Mouse (Mus musculus) layer of hippocampus, adult 11-12 months (tissue): ENCODE data around the gene Fam169b.

Source experiments
- DNase-seq: peaks from one replicate; pipeline ENCODE4 v3.0.0; 2022; ENCODE audit warnings: low spot score

Gene Fam169b

GRCm38 (mm10) chr7:68273515-68273914 lies at the start of gene Fam169b:
Fam169b (plus strand) TSS chr7:68273839.
- no peak for DNase-seq

DNA sequence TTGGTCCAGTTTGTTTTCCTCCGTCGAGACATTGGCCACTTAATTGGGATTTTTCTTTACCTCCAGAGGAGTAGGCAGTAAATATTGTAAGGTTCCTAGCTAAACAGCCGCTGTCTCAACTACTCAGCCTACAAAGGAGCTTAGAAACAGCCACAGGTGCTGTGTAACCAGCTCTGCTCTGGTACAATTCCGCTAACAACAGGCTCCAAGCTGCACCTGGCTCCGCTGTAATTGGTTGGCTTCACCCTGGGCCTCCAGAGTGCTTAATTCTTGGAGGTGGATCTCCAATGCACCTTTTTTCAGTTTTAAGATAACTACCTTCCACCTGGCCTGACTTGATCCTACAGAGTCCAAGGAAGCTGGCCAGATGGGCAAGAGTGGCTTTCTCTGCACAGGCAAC lies 49.6 kb upstream of the Fam169b start:
- DNase-seq, result no peak

DNA sequence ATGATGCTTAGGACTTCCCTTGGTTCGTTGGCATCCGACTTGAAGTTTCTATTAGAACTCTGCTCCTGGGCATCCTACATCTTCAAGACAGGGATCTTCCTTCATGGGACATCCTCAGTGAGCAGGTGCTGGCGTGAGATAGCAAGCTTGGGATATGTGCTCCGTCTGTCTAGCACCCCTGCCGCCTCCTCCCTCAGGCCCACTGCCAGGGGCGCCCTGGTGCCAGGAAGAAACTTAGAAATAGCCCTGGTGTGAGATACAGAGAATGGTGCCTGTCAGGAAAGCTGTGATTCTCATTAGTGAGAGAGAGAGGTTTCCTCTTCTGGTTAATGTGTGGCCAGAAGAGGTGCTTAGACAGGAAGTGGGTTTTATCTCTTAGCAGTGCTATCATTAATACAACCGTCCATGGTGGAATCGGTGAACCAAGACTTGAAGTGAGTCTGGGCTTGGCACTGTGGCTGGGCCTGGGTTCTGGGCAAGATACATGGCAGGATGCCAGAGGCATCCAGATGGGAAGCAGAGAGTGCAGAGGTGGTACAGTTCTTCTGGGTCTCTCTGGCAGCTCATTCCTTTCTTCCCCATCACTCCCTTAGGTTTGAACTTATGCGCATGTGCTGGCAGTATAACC lies 48.1 kb upstream of the Fam169b start:
- no peak for DNase-seq

DNA sequence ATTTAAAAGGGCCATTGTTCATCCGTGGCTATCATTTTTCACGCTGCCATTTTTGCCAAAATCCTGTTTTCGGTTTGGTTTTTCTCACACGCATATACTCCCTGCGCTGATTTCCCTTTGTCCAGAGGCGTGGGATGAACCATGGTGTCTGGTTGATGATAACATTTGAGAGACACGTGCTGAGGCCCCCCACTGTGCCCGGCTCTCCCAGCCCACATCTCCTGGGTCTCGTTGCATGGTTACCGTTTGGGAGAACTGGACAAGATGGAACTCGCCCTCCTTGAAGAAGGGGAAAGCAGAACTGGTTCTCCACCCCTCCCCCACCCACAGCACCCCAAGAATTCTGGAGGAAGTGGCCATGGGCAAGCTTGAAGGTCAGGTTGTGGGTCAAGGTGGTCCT lies 46.6 kb upstream of the Fam169b start:
- DNase-seq, result no peak

GRCm38 (mm10) chr7:68227621-68228020 lies 46.0 kb upstream of the Fam169b start:
- no peak for DNase-seq

- no peak for DNase-seq
Measured at GRCm38 (mm10) chr7:68228491-68228890, 45.1 kb upstream of the Fam169b start.

DNA sequence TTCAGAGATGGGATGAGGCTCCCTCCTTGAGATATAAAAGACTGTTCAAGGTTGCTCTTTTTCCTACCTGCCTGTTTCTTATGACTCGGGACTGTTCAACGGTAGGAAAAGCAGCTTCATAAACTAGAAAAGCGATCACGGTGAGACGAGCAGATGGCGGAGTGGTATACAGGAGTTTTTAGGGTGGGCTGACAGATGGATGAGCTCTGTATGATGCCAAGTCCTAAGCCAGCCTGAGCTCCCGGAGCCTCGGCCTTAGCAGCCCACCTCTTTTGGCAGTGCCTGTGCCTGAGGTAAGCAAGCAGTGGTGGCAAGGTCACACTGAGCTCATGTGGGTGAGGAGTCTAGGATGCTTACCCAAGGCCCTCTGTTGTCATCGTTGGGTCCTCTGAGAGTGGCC lies 42.8 kb upstream of the Fam169b start:
- no peak for DNase-seq

- no peak for DNase-seq
Measured at GRCm38 (mm10) chr7:68232521-68232920, 41.1 kb upstream of the Fam169b start.

- DNase-seq, result no peak
Measured at GRCm38 (mm10) chr7:68233619-68234223, 39.9 kb upstream of the Fam169b start.

DNA sequence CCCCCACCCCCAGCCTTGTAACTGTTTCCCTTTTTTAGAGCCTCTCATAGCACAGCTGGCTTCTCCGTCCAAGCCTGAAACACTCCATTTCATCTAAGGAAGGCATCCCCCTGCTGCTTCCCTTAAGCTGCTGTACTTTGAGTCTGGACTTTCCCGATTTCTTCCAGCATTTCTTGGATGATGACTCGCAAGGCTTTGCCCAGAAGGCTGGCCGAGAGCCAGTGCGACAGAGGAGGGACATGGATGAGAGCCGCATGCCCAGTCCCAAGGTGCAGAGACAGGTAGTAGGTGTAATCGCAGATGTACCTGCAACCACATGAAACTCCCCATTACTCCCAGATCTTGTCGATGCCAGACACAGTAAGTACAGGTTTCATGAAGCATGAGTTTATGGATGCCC lies 36.8 kb upstream of the Fam169b start:
- DNase-seq, result no peak

DNA sequence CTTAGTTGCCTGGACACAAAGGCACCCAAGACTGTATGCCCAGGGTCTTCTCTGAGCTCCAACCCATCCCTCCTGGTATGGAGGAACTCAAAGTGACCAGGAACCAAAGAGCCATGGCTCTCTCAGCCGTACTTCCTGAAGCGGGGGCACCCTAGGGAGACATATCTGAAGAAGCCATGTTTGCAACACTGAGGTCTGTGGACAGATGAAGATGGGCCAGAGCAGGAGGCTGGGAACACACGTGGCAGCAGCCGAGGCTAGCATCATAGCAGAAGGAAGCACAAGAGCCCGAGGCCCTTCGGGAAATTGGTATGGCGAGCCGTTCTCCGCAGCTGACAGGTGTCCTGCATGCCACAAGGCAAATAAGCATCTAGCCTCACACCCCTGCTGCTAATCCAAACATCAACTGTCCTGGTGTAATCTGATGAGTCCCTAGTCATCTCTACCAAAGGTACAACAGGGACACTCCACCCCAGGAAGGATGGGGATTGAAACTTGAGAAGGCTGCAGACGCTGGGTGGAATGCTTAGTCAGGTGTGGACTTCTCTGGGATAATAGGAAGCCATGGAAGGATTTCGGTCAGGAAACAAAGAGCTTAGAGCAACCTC lies 34.3 kb upstream of the Fam169b start:
- no peak for DNase-seq

DNA sequence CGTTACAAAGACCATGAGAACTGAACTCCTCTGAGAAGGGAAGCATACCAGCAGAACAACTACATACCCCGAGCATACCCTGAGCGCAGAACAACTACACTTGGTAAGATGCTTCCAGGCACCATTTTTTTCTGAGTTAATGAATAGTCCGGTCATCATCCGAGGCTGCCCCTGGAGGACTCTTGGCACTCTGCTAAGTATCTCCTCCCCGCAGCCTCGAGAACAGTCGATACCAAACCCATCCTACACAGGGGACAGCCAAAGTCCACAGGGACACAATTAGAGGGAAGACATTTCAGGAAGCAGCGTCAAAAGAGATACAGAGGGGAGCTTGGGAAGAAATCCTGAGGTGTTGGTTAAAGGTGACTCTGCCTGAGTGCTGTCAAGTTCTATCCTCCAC lies 32.4 kb upstream of the Fam169b start:
- no peak for DNase-seq

DNA sequence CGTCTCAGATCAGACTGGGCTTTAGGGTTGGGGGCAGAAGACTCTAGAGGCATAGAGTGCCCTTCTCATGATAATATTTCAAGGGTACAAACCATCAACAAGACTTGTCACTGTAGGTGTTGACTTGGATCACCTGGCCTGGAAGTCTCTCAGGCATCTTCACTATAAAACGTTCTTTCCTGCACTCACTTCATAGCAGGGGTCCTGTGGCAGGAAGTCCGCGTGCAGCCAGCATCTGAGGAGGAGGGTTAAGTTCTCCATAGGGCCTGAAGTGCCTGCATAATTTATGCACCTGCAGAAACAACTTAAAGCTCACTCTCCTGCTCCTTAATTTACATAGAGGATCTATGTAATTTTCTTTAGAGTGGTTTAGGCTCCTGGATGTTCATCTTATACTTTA lies 28.0 kb upstream of the Fam169b start:
- no peak for DNase-seq

DNA sequence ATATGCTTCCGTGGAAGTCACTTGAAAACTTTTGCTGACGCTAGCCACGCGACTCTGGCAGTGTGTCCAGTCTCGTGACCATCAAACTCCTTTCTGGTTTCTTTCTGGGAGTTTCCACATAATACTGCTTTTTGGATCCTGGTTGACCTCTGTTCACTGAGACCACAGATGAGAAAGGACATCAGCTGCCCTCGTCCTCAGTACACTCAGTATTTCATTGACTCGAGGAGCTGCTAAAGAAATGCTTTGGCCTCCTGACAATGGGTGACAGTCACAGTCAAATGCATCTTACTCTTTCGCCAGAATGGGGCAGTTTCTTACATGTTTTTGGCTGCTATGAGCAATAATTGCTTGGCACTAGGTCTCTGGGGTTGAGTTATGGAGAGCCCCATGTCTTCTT lies 27.4 kb upstream of the Fam169b start:
- no peak for DNase-seq

- DNase-seq, result no peak
Measured at GRCm38 (mm10) chr7:68250411-68250810, 23.2 kb upstream of the Fam169b start.

- no peak for DNase-seq
Measured at GRCm38 (mm10) chr7:68250902-68251301, 22.7 kb upstream of the Fam169b start.

- no peak for DNase-seq
Measured at GRCm38 (mm10) chr7:68257767-68258166, 15.9 kb upstream of the Fam169b start.

GRCm38 (mm10) chr7:68258326-68259150 lies 15.1 kb upstream of the Fam169b start:
- no peak for DNase-seq

GRCm38 (mm10) chr7:68259523-68260081 lies 14.0 kb upstream of the Fam169b start:
- DNase-seq, result no peak

- DNase-seq, result no peak
Measured at GRCm38 (mm10) chr7:68262612-68263200, 10.9 kb upstream of the Fam169b start.

DNA sequence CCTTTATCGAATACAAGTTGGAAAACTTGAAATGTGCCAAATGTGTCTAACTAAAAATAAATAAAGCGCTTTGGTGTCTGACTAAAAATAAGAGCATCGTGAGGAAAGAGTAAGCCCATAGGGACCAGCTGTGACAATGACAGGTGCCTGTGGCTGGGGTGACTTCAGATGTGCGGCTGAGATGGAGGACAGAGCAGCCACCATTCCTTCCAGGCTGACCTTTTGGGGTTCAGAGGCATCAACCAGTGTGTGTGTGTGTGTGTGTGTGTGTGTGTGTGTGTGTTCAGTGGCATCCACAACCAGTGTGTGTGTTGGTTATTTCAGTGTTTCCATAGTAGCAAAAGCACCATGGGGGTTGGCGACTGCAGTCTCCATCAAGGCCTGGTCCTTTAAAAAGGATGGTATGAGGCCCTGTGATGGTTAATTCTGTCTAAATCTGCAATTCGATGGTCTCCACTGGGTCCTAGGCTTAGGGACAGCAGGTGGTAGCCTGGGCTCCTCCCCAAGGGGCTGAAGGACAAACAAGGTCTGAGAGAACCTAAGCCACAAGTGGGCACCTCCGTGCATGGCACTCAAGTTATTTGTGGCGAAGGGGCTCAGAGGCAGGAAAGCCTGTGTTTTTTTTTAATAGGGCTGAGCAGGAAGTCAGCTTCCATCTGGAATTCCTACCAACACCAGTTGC lies 10.2 kb upstream of the Fam169b start:
- no peak for DNase-seq
